Mouse (Mus musculus) midbrain, embryonic 13.5 days (tissue): Measurements from ENCODE around the gene Tbcd. TPM values are rescaled to one million over a fixed set of nuclear protein-coding genes. Genes with fewer than 3 reads are reported as not detected.
A peak's percentile ranks its signal among the peaks of the same experiment; 100 is the strongest.

ENCODE experiments used
- ATAC-seq: fragments of 200-750 bp; cut with Nextera tagmentation; 2 replicates; pipeline ENCODE4 v1.8.0; 2017; ENCODE audit warnings: mild to moderate bottlenecking, moderate TSS enrichment, moderate library complexity
- H3K27ac ChIP-seq: fragments of 300-500 bp; sonication (generic); 2 replicates; pipeline ENCODE4 v1.5.1; 2015; ENCODE audit warnings: inconsistent platforms, mild to moderate bottlenecking, moderate library complexity
- H3K27me3 ChIP-seq: fragments of 300-500 bp; sonication (generic); 2 replicates; pipeline ENCODE4 v1.6.1; 2015; ENCODE audit warnings: mild to moderate bottlenecking, inconsistent platforms
- H3K36me3 ChIP-seq: fragments of 300-500 bp; sonication (generic); 2 replicates; pipeline ENCODE4 v1.6.1; 2015; ENCODE audit warnings: mild to moderate bottlenecking, inconsistent platforms
- H3K4me1 ChIP-seq: fragments of 300-500 bp; sonication (generic); replicated peaks from 2 replicates; pipeline ENCODE4 v1.6.1; 2015; ENCODE audit warnings: inconsistent platforms
- H3K4me2 ChIP-seq: fragments of 300-500 bp; sonication (generic); replicated peaks from 2 replicates; pipeline ENCODE4 v1.6.1; 2015; ENCODE audit warnings: moderate library complexity, mild to moderate bottlenecking, inconsistent platforms
- H3K4me3 ChIP-seq: fragments of 300-500 bp; sonication (generic); replicated peaks from 2 replicates; pipeline ENCODE4 v1.5.1; 2015; ENCODE audit warnings: mild to moderate bottlenecking, inconsistent platforms
- H3K9ac ChIP-seq: fragments of 300-500 bp; sonication (generic); replicated peaks from 2 replicates; pipeline ENCODE4 v1.6.1; 2015; ENCODE audit warnings: mild to moderate bottlenecking, inconsistent platforms
- H3K9me3 ChIP-seq: fragments of 300-500 bp; sonication (generic); 2 replicates; pipeline ENCODE4 v1.6.1; 2016; ENCODE audit warnings: mild to moderate bottlenecking, inconsistent platforms
- WGBS: fragments of 180-500 bp; shearing (Covaris S2); methylation state at CpG from one replicate; pipeline ENCODE4 v1.1.7; 2015; 5-methylcytosine and 5-hydroxymethylcytosine counted together
- polyA plus RNA-seq: library from polyadenylated mRNA; unstranded; fragments of >200 nt; fragmentation: Nextera tagmentation; extraction: Ambion mirVana; gene quantifications from 2 replicates; pipeline ENCODE4 v1.2.1, GENCODE M21; 2015

Gene Tbcd
- polyA plus RNA-seq, 1 experiment from 2014 or later = 56.3 TPM

DNA sequence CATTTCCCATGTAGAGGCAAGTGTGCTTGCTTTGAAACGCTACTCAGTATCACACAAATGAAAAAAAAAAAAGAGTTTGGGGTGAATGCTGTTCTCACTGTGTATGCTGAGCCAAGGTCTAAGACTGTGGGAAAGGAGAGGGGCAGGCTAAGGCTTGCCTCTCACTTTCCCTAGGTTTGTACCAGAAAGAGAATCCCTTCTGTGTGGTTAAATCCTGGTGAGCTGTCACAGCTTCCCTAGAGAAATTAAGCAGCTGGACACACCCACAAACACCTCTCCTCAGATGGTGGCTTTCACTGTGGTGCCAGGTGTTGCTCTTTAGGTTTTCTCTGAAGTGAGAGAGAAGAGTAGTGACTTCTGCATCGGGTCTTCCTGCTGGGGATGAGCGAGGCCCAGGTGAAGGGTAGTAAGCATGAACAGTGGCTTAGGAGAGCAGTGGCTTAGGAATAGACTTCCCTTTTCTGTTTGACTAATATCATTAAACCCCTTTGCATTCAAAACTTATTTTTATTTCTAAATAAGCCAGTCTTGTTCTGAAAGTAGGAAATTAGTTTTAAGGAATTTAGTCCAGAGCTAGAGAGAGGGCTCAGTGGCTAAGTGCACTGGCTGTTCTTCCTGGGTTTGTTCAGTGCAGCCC, 93.8 kb downstream of the Tbcd start:
- Histone ChIP-seq H3K4me1 (peaks cover 20% of the 10 kb centered on the region), H3K4me2 (no peak overlapping the region), H3K9ac (no peak overlapping the region), H3K27me3 (no peaks in the 10 kb centered on the region), H3K4me3 (no peak overlapping the region), H3K9me3 (no peaks in the 10 kb centered on the region), H3K27ac (no peak overlapping the region), H3K36me3 (peaks cover 35% of the 10 kb centered on the region)
- WGBS = 99% methylated on average over 3 of the region's 3 CpGs
- ATAC-seq = no peak

DNA sequence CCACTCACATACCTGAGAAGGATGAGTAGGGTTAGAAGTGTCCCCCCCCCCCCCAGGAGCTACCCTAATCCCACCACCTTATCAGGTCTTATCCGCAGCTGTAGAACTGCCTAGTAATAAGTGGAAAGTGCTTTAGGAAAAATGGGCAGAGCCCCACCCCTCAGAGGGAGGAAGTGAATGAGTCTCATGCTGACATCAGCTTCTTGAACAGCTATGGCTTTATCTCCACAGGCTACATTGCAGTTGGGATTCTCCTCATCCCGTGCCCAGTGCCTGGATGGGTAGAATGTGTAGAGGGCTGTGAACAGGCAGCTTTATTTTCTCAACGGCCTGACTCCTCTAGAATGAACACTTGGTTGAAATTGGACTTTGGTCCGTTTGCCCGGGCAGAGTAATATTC, 95.5 kb downstream of the Tbcd start:
- ATAC-seq = no peak
- H3K4me2 ChIP-seq = no peak overlapping the region
- H3K9me3 ChIP-seq = no peaks in the 10 kb centered on the region
- H3K36me3 ChIP-seq = peaks cover 20% of the 10 kb centered on the region
- peaks cover 25% of the 10 kb centered on the region for H3K4me1 ChIP-seq
- no peak overlapping the region for H3K4me3 ChIP-seq
- no peaks in the 10 kb centered on the region for H3K27me3 ChIP-seq
- no peak overlapping the region for H3K27ac ChIP-seq
- WGBS = 90% methylated on average over 5 of the region's 5 CpGs
- H3K9ac ChIP-seq = no peak overlapping the region

DNA sequence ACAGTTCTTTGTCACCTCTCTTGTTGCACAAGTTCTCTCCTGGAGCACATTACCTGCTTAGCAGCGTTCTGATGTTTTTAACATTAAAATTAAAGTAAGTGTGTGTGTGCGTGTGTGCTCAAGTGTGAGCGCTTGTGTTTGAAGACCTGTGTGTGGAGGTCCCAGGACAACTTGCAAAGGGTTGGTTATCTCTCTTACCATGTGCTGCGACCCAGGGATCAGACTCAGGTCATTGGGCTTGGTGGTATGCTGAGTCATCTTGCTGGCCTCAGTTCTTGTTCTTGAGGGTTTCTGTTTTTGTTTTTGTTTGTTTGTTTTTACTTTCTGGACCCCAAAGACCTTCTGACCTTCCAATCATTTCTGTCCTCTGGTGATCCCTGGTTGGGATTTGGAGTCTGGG, 96.2 kb downstream of the Tbcd start:
- no peak overlapping the region for H3K27ac ChIP-seq
- no peak for ATAC-seq
- H3K9me3 ChIP-seq = no peaks in the 10 kb centered on the region

DNA sequence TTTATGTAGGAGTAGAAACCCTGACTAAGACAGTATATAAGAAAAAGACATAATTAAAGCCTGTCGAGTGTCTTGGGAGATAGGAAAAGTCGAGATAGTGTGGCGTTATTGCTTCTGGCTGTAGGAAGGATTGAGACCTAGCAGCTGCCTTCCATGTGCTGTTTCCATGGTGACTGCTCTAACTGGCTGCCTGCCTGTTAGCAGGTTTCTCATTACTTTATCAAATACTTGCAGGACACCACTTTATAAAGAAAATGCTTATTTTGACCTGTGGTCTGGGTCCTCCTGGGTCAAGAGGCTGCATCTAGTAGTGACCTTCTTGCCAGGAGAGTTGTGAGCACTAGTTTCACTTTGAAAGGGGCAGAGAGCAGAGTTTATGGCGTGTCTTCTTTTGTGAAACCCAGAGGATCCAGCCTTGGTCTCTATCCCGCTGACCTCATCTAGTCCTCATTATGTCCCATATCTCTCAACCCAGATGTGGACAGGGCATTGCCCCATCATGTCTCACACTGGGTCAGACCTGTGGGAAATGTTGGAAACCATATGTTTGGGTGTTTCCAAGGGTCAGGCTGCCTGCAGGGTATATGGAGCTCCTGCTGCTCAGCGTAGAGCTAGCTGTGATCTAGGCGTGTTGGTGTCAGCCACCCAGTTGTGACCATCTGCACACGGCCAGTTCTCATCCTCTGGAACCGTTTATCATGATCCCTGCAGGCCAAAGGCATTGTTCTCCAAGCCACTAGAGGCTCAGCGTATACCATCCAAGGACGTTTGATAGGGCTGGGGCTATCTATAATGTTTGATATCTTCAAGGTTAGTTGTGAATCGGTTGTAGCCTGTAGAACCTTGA, 97.5 kb downstream of the Tbcd start:
- H3K9ac ChIP-seq = no peak overlapping the region
- no peak overlapping the region for H3K4me3 ChIP-seq
- H3K27ac ChIP-seq = peak overlapping the region; percentile 37
- ATAC-seq = 0 out of 2 replicates have a peak, but pooled peaks have one; percentile 20
- H3K27me3 ChIP-seq = no peaks in the 10 kb centered on the region
- H3K4me1 ChIP-seq = peaks cover 25% of the 10 kb centered on the region
- 59% methylated on average over 12 of the region's 12 CpGs for WGBS
- H3K4me2 ChIP-seq = no peak overlapping the region
- H3K9me3 ChIP-seq = no peaks in the 10 kb centered on the region
- H3K36me3 ChIP-seq = 0 out of 2 replicates have a peak, but pooled peaks cover 5% of the 10 kb centered on the region

More for the DNA sequence above, 96.2 kb downstream of the Tbcd start:
- Histone ChIP-seq H3K4me2 (no peak overlapping the region), H3K9ac (no peak overlapping the region), H3K4me1 (peaks cover 25% of the 10 kb centered on the region), H3K27me3 (no peaks in the 10 kb centered on the region), H3K4me3 (no peak overlapping the region), H3K36me3 (peaks cover 13% of the 10 kb centered on the region)
- 91% methylated on average over 4 of the region's 4 CpGs for WGBS

DNA sequence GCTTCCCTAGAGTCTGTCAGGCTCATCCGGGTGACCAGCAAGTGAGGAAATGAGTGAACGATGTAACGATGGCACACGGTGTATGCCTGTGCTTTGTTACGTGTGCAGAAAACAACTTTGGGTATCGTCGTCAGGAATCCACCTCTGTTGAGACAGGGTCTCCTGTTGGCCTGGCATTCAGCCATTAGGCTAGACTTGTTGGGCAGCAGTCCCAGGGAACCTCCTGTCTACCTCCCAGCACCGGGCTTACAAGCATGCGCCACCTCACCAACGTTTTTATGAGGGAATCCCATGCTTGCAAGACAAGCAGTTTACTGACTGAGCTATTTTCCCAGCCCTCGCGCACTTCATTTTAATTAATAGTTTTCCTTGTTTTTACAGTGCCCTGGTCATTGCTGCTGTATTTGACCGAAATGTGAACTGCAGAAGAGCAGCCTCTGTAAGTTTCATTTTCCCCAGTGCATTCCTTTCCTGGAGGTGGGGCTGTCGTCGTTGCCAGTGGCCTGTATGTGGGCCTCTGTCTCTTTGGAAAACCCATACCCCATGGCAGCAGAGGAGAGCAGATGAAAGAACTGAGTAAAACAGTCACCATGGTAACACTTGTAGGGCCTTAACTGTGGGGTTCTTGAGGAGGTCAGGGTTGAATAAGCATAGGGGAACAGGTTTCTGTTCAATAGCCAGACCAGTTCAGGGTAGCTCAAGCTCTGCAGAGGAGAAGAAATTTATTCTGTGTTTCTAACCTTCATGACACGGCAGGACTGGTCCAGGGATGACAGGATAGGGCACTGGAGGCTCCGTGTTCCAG, 98.3 kb downstream of the Tbcd start:
- Histone ChIP-seq H3K4me3 (no peak overlapping the region), H3K36me3 (no peaks in the 10 kb centered on the region), H3K4me2 (no peak overlapping the region), H3K9ac (no peak overlapping the region), H3K9me3 (no peaks in the 10 kb centered on the region), H3K27me3 (no peaks in the 10 kb centered on the region), H3K4me1 (peaks cover 25% of the 10 kb centered on the region), H3K27ac (peak overlapping the region; percentile 37)
- 53% methylated on average over 17 of the region's 17 CpGs for WGBS
- ATAC-seq = peak; percentile 74

DNA sequence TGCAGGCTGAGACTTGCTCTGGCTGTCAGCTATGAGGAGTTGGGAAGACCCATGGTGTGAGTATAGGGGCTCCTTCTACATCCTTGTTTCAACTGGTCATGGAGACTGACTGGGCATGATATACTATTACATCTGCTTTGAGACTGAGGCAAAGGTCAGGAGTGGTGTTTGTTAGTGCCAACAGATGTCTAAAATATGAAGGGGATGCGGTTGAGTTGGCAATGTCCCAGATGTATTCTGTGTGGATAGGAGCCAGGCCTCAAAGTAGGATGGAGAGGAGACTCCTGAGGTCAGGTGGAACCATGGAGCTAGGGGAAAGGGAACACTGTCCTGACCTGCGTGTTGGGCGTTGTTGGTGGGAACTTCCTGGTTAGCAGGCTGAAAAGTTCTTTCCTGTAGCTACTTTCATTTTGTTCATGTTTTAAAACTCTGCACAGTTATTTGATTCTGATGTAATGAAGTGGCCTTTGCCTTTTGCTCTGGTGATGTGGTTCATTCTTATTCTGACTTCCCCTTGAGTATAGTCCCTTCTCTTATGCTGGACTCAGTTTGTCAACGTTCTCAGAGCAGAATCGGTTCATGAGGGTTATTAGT, 99.6 kb downstream of the Tbcd start:
- WGBS = 95% methylated on average over 5 of the region's 5 CpGs
- ATAC-seq = no peak
- peak overlapping the region; percentile 37; the same call in 1 of the 2 replicates for H3K27ac ChIP-seq
- H3K4me2 ChIP-seq = no peak overlapping the region
- H3K4me1 ChIP-seq = peaks cover 25% of the 10 kb centered on the region
- no peaks in the 10 kb centered on the region for H3K9me3 ChIP-seq
- H3K9ac ChIP-seq = no peak overlapping the region
- H3K4me3 ChIP-seq = no peak overlapping the region
- no peaks in the 10 kb centered on the region for H3K27me3 ChIP-seq
- no peaks in the 10 kb centered on the region for H3K36me3 ChIP-seq

DNA sequence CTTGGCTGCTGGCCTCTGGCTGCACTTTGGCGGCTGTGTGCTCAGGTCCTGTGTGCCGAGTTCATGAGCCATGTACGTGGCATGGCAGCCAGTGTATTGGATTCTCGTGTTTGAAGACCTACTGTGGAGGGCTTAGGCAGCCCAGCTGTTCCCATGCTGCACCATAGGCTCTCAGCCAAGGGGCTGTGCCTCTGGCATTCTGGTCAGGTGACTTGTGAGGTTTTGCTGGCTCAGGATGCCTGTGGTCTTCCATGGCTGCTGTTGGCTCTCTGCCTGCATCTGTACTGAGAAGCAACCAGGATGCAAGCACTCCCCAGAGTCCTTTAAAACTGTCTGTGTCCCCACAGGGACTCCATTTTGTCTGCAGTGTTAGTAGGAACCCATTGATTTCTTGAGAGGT, 100.4 kb downstream of the Tbcd start:
- Histone ChIP-seq H3K4me1 (peaks cover 25% of the 10 kb centered on the region), H3K27me3 (no peaks in the 10 kb centered on the region), H3K9me3 (no peaks in the 10 kb centered on the region), H3K36me3 (peaks cover 2% of the 10 kb centered on the region; the same call in 1 of the 2 replicates), H3K4me2 (no peak overlapping the region), H3K4me3 (no peak overlapping the region), H3K9ac (no peak overlapping the region), H3K27ac (no peak overlapping the region)
- ATAC-seq = no peak
- 75% methylated on average over 4 of the region's 4 CpGs for WGBS

DNA sequence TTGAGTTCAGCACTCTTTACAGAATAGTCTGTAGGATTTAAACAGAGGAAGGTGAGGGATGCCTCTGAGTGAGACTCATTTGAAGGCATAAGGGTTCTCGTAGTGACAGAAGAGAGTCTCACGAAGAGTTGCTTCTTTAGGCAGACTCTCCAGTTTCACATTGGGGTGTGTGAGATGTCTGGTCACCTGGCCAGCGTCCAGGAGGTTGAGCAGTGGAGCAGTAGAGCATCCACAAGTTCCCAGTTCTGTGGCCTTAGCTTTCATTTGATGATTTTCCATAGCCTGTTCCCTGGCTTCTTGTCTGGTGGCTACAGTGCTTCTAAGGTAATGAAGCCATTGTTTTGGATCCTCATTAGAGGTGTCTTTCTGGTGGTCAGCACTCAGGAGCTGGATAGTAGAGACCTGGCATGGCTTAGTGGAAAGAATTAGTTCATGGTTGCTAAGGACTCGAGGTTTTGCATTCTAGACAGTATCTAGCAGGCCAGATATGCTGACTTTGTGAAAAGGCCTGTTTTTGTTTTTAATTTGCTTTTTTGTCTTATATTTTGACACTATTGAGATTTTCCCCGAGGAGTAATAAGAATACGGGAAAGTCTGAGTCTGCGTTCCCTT, 101.2 kb downstream of the Tbcd start:
- H3K36me3 ChIP-seq = peaks cover 9% of the 10 kb centered on the region
- peaks cover 25% of the 10 kb centered on the region for H3K4me1 ChIP-seq
- no peak overlapping the region for H3K4me3 ChIP-seq
- H3K9ac ChIP-seq = no peak overlapping the region
- WGBS = 93% methylated on average over 7 of the region's 7 CpGs
- no peaks in the 10 kb centered on the region for H3K9me3 ChIP-seq
- ATAC-seq = no peak
- no peaks in the 10 kb centered on the region for H3K27me3 ChIP-seq
- H3K27ac ChIP-seq = no peak overlapping the region
- no peak overlapping the region for H3K4me2 ChIP-seq

DNA sequence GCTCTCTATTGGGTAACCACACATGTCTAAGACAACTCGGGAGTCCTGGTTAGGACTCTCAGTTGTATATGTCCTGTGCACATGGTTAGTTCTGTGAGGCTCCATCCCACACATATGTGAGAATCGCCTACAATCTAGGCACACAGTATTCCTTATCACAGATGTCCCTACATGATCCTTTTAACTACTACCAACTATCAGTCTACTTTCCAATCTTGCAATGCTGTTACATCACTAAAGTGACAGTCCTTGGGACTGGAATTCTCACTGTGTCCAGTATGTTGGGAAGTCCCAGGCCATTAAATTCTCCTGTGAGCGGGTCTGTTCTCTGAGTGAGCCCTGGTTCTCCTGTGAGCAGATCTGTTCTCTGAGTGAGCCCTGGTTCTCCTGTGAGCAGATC, 101.7 kb downstream of the Tbcd start:
- H3K27me3 ChIP-seq = no peaks in the 10 kb centered on the region
- WGBS = 98% methylated on average over 3 of the region's 3 CpGs
- H3K9me3 ChIP-seq = no peaks in the 10 kb centered on the region
- H3K4me3 ChIP-seq = no peak overlapping the region
- no peak overlapping the region for H3K9ac ChIP-seq
- peaks cover 25% of the 10 kb centered on the region for H3K4me1 ChIP-seq
- no peak for ATAC-seq
- peaks cover 14% of the 10 kb centered on the region for H3K36me3 ChIP-seq
- H3K27ac ChIP-seq = no peak overlapping the region
- H3K4me2 ChIP-seq = no peak overlapping the region

DNA sequence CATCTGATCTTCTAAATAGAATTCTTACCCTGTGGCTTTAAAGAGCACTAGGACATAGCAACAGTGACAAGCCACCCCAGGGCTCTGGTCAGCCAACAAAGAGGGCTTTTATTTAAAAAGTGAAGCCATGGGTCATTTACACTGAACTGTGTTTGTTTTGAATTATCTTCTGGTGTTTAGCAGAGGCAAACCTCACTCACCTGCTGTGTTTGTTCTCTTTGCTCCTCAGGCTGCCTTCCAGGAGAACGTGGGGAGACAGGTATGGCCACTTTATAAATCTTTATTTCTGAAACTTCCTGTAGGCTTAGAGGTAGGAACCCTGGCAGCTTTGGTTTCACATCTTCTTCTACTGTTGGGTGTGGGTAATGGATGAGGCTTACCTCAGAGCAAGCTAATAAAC, 105.0 kb downstream of the Tbcd start:
- H3K27me3 ChIP-seq = no peaks in the 10 kb centered on the region
- H3K4me1 ChIP-seq = no peaks in the 10 kb centered on the region
- WGBS = 80% methylated on average over 1 of the region's 1 CpGs
- ATAC-seq = no peak
- no peak overlapping the region for H3K27ac ChIP-seq
- H3K9me3 ChIP-seq = no peaks in the 10 kb centered on the region
- no peak overlapping the region for H3K9ac ChIP-seq
- no peak overlapping the region for H3K4me2 ChIP-seq
- peaks cover 14% of the 10 kb centered on the region for H3K36me3 ChIP-seq
- no peak overlapping the region for H3K4me3 ChIP-seq

DNA sequence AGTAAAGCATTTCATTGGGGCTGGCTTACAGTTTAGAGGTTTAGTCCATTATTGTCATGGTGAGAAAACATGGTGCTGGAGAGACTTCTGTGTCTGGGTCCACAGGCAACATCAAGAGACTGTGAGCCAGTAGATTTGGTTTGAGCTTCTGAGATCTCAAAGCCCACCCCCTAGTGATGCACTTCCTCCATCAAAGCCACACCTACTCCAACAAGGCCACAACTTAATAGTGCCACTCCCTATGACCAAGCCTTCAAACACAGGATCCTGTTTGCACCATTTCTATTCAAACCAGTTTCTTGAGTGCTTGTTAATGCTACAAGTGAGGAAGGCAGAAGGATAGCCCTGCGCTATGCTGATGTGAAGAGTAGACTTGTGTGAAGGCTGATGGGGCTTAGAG, 106.2 kb downstream of the Tbcd start:
- 100% methylated on average over 1 of the region's 1 CpGs for WGBS
- no peak overlapping the region for H3K27ac ChIP-seq
- H3K4me3 ChIP-seq = no peak overlapping the region
- H3K9ac ChIP-seq = no peak overlapping the region
- H3K9me3 ChIP-seq = no peaks in the 10 kb centered on the region
- ATAC-seq = no peak
- H3K4me1 ChIP-seq = no peaks in the 10 kb centered on the region
- peaks cover 14% of the 10 kb centered on the region for H3K36me3 ChIP-seq
- H3K4me2 ChIP-seq = no peak overlapping the region
- H3K27me3 ChIP-seq = no peaks in the 10 kb centered on the region
